Mouse (Mus musculus) cerebellum, adult 2 months (tissue): Measurements from ENCODE around the gene Rnf111. TPM values are rescaled to one million over a fixed set of nuclear protein-coding genes. Genes with fewer than 3 reads are reported as not detected.
A peak's percentile ranks its signal among the peaks of the same experiment; 100 is the strongest.

Experiments used
- DNase-seq, 2 experiments: peaks; one replicate each; pipeline ENCODE4 v3.0.0; 2021
- H3K27ac ChIP-seq: fragments of 200-500 bp; 2 replicates; pipeline ENCODE4 v1.5.1; 2012; ENCODE audit warnings: low read length, control low read depth, inconsistent platforms; ENCODE audit not compliant: insufficient read depth
- H3K27me3 ChIP-seq: fragments of 200-500 bp; 2 replicates; pipeline ENCODE4 v1.6.1; 2012; ENCODE audit warnings: inconsistent platforms, mild to moderate bottlenecking, low read length, moderate library complexity; ENCODE audit not compliant: control insufficient read depth, insufficient read depth
- H3K4me1 ChIP-seq: fragments of 200-500 bp; 2 replicates; pipeline ENCODE4 v1.6.1; 2011; ENCODE audit warnings: low read length; ENCODE audit not compliant: control insufficient read depth, insufficient read depth
- H3K4me3 ChIP-seq: fragments of 200-500 bp; replicated peaks from 2 replicates; pipeline ENCODE3; 2011; ENCODE audit warnings: mild to moderate bottlenecking, low read depth, low read length, control low read depth; ENCODE audit not compliant: insufficient read depth
- CTCF ChIP-seq: fragments of 200-500 bp; IDR thresholded peaks from 2 replicates; pipeline ENCODE4 v1.5.1; 2011; ENCODE audit warnings: low read depth, mild to moderate bottlenecking, control low read depth, low read length, moderate library complexity, borderline replicate concordance; ENCODE audit not compliant: insufficient read depth
- POLR2A ChIP-seq: fragments of 200-500 bp; IDR thresholded peaks from 2 replicates; pipeline ENCODE4 v1.6.1; 2011; ENCODE audit warnings: low read length, control low read depth, borderline replicate concordance; ENCODE audit not compliant: insufficient read depth
- WGBS: fragments of 180-500 bp; shearing (Covaris S2); methylation state at CpG from one replicate; pipeline ENCODE4 v1.1.7; 2018; 5-methylcytosine and 5-hydroxymethylcytosine counted together
- polyA plus RNA-seq: library from polyadenylated mRNA; depleted of rRNA; stranded (reverse); fragments of >200 nt; gene quantifications from 2 replicates; pipeline ENCODE4 v1.2.3, GENCODE M21; 2012

Gene Rnf111
- polyA plus RNA-seq, 1 experiment, result 30.1 TPM

DNA sequence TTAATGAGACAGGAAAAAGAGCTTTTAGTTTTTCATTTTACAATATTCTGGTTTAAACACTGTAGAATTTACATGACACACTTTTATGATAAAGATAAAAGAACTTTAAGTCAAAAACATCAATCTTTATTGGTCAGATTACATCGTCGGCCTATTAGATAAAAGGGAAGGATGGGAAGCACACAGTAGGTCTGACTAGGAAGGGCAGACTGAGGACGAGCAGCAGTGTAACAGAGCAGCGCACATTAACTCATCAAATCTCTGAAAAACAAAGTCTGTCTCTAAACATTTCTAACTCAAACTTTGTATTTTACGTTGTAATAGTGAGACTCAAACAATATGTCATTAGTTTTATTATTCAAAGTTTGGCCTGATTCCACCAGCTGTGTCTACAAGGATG, 54.5 kb downstream of the Rnf111 start:
- 96% methylated on average over 5 of the region's 5 CpGs for WGBS
- no peak for DNase-seq
- H3K4me3 ChIP-seq, result no peak overlapping the region
- H3K4me1 ChIP-seq, result no peaks in the 10 kb centered on the region
- no peak overlapping the region for H3K27ac ChIP-seq
- no peak for TF ChIP-seq POLR2A
- H3K27me3 ChIP-seq, result no peaks in the 10 kb centered on the region

- Histone ChIP-seq H3K27me3 (no peaks in the 10 kb centered on the region), H3K4me1 (no peaks in the 10 kb centered on the region), H3K4me3 (no peak overlapping the region), H3K27ac (no peak overlapping the region)
- 96% methylated on average over 4 of the region's 4 CpGs for WGBS
- DNase-seq, result no peak
- no peak for TF ChIP-seq CTCF
- TF ChIP-seq POLR2A, result no peak
These were observed 63.6 kb downstream of the Rnf111 start for GRCm38 (mm10) chr9:70439959-70440358.

- Histone ChIP-seq H3K27ac (no peak overlapping the region), H3K27me3 (no peaks in the 10 kb centered on the region), H3K4me3 (no peak overlapping the region), H3K4me1 (no peaks in the 10 kb centered on the region)
- WGBS, result 94% methylated on average over 2 of the region's 2 CpGs
- DNase-seq, result no peak
- TF ChIP-seq POLR2A, result no peak
- no peak for TF ChIP-seq CTCF
These were observed 80.9 kb downstream of the Rnf111 start for GRCm38 (mm10) chr9:70422661-70423060.

- WGBS, result 3% methylated on average over 45 of the region's 45 CpGs
- TF ChIP-seq POLR2A (no peak), CTCF (no peak)
- no peak within 1 kb of the TSS for H3K27ac ChIP-seq
- DNase-seq, result peak; percentile 70 to 76
- H3K4me1 ChIP-seq, result no peaks in the 10 kb centered on the region
- H3K4me3 ChIP-seq, result no peak within 1 kb of the TSS
- H3K27me3 ChIP-seq, result no peaks in the 10 kb centered on the region
These were observed 82.1 kb downstream of the Rnf111 start, which contains the start of gene Ccnb2 for GRCm38 (mm10) chr9:70421257-70422056. Gene Ccnb2, minus strand, starts transcription at chr9:70421547.

GRCm38 (mm10) chr9:70416412-70416811, 87.1 kb downstream of the Rnf111 start:
- DNase-seq, result no peak
- Histone ChIP-seq H3K27ac (no peak overlapping the region), H3K4me3 (no peak overlapping the region), H3K27me3 (no peaks in the 10 kb centered on the region), H3K4me1 (no peaks in the 10 kb centered on the region)
- TF ChIP-seq POLR2A (no peak), CTCF (peak; percentile 27; the same call in 1 of the 2 replicates)
- 76% methylated on average over 3 of the region's 3 CpGs for WGBS

DNA sequence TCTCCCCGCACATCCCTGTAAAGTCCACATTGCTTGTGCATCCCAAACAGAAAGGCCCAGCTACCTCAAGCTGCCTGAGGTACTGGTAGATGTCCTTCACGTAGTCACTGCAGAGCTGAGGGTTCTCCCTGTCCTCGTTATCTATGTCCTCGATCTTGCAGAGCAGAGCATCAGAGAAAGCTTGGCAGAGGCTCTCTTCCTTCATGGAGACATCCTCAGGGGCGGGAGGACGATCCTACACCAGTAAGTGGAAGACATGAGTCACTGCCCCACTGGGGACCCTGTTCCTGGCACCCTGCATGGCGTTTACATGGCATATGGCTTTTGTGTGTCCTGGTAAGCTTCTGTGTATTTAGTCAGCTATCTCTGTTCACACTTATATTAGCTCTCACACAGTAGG, 90.5 kb downstream of the Rnf111 start:
- H3K27ac ChIP-seq, result no peak overlapping the region
- no peaks in the 10 kb centered on the region for H3K4me1 ChIP-seq
- no peak for DNase-seq
- 77% methylated on average over 7 of the region's 7 CpGs for WGBS
- TF ChIP-seq CTCF (no peak), POLR2A (no peak)
- H3K27me3 ChIP-seq, result no peaks in the 10 kb centered on the region
- H3K4me3 ChIP-seq, result no peak overlapping the region

- H3K27me3 ChIP-seq, result no peaks in the 10 kb centered on the region
- no peak for DNase-seq
- no peaks in the 10 kb centered on the region for H3K4me1 ChIP-seq
- H3K27ac ChIP-seq, result no peak overlapping the region
- no peak overlapping the region for H3K4me3 ChIP-seq
- WGBS, result 87% methylated on average over 11 of the region's 11 CpGs
- TF ChIP-seq CTCF, result no peak
- no peak for TF ChIP-seq POLR2A
These were observed 92.9 kb downstream of the Rnf111 start for GRCm38 (mm10) chr9:70410668-70411067.

- H3K27me3 ChIP-seq, result no peaks in the 10 kb centered on the region
- 91% methylated on average over 8 of the region's 8 CpGs for WGBS
- no peak for DNase-seq
- H3K4me1 ChIP-seq, result no peaks in the 10 kb centered on the region
- no peak overlapping the region for H3K27ac ChIP-seq
- no peak overlapping the region for H3K4me3 ChIP-seq
- TF ChIP-seq POLR2A, result no peak
- no peak for TF ChIP-seq CTCF
These were observed 93.8 kb downstream of the Rnf111 start for GRCm38 (mm10) chr9:70409743-70410142.
